Mouse (Mus musculus): ENCODE data around the gene Xkr7.

DNA sequence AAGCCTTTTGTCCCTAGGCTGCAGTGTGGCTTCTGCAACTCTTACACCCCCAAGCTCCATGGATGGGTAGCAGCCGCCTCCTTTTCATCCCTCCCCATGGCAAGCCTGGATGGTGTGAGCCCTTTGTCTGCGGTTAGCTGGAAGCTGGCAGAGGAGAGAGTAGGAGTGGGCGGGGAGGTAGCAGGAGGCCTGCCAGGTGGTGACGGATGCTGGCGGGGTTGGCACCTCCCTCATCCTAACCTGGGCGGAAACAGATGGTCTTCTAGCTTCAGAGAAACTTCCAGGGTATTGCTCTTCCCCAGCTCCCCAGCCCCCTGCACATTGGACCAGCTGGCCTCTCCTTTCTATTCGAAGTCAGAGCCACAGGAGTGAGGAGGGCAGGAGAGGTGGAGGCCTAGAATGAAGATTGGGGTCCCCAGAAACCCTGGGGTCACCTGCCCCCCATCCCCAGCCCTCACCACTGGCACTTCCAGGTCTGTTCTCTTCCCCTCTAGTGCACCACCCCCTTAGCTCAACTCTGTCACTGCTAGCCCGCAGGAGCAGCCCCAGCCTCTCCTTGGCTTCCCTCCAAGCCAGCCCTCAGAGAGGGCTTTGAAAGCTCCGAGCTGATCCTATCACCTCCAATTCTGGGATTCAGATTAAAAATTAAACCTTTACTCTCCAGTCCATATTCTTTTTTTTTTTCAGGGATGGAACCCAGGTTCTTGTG lies 17.8 kb downstream of the Xkr7 start:
- TF ChIP-seq POLR2A (IDR thresholded peaks at IDR 0.05; ENCODE audit: borderline replicate concordance, extremely low read depth, low read depth, low read length): no peak
- no peak for TF ChIP-seq CTCF (IDR thresholded peaks at IDR 0.05; ENCODE audit: insufficient read depth, low read length)
